Mouse (Mus musculus): ENCODE measurements around the gene Zfp512b.

Zfp512b gene

DNA sequence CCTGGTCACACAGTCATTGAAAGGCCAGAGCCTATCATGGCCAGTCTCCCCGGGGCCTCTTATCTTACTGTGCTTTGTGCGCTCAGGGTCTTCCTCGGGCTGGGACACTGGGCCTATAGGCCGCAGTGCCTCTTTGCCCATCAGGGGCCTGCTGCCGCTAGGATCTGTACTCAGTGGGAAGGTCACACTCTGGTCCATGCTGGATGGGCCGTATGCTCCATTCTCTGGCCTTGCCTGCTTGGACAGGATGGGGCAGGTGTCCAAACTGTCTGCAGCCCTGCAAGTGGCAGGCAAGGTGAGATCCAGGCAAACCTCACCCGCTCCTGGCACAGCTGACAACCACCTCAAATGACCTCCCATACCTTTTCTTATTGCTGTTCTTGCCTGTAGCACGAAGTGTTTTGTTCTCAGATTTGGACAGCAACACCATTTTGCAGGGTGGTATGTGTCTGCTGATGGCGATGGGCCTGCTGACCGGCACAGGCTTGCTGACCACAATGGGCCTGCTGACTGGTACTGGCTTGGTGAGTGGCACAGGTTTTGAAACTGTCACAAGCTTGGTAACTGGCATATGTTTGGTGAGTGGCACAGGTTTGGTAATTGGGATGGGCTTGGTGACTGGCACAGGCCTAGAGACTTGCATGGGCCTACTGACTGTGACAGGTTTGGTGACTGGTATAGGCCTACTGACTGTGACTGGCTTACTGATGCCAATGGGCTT lies 3.4 kb downstream of the Zfp512b start:
- no peak for DNase-seq

DNA sequence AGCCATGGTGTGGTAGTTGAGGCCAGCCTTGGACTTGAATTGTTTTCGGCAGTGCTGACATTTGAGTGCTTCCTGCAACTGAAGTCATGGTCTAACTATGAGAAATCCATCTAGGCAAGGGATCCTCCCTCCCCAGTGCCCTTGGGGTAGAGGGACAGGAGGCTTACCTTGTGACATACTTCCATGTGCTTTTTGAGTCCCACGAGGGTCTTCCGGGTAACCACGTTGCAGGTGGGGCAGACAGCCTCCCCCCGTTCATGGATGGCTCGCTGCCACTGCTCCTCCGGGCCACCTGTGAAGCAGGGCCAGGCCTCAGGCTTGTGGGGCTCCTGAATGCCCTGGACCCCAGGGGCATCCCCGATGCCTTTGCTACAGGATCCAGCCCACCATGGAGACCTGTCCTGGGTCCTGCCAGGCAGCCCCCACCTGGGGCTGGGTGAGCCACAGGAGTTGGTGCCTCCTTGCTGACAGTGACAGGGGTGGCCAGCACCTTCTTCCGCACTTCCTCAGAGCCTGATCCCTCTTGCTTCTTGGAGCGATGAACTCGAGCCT lies 4.3 kb downstream of the Zfp512b start:
- no peak for DNase-seq

DNA sequence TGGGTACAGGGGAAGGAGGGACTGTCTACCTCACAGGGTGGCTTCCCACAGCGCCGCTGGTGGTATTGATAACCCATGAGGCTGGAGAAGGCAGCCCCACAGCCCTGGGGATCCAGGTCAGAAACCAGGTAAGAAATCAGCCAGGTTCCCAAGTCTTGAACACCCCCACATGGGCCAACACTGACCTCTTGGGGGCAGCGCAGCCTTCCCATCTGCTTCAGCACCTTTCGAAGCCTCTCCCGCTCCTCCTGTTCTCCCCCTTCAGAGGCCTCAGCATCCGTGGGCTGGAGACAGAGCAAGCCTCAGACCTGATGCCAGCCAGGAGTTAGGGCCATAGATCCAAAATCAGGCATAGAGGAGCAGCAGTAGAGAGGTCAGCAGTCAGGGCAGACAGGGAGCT lies 4.8 kb downstream of the Zfp512b start:
- peak in 1 of 2 experiments; percentile 33 for DNase-seq

DNA sequence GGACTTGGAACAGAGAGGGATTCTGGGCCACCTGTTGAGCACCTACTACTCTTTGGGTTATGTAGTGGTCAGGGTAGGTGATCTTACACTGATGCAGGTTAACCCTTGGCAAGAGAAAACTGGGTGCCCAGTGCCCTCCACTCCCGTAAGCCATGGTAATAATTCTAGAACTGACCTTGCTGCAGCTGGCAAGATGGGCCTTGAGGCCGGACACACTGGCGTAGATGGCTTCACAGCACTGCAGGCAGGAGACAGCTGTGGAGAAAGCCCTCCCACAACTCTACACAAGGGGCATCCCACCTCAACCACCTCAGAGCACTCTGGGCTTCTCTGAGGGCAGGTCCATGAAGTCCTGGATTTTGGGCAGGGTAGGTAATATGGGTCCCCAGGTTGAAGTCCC lies 6.5 kb downstream of the Zfp512b start:
- DNase-seq: no peak

DNA sequence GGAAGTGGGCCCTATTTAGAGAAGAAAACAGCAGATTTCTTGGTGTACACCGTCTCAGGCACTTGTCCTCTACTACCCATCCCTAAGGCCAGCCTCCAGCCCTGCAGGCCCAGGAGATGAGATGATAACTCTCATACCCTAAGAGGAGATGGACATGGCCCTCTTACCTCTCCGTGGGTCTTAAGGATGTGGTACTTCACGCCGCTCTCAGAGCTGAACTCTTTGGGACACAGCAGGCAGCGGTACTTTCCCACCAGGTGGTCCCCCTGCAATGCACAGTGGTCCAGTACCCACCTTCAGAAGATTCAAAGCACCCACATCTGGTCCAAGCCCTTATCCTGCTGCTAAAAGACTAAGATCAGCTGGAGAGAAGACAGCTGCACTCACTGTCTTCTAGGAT lies 7.1 kb downstream of the Zfp512b start:
- no peak for DNase-seq

DNA sequence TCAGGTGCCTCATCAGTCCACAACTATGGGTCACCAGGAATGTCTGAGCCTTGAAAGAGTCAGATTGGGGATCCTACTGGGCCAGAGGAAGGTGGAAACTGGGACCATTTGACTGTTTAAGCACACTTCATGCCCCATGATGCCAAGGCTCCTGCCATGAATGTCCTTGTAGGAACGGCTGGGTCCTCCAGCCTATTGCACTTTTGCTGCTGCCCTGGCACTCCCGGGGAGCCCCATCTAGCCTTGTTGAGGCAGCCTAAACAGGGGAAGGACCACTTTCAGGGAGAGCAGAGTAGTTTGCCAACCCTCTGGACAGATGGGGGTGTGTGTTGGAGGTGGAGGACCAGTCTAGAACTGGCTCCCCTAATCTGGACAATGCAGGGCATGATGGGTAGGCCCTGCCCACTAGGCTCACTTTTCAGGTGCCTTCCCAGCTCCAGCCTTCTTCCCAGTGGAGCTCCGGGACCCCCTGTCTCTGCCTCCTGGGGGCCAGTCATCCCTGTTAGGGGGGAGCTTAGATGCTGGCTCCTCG lies 8.1 kb downstream of the Zfp512b start, which contains the start of gene Uckl1:
Uckl1 (minus strand) TSS at position 482 of the 532 bp plus-strand sequence.
- DNase-seq: no peak

DNA sequence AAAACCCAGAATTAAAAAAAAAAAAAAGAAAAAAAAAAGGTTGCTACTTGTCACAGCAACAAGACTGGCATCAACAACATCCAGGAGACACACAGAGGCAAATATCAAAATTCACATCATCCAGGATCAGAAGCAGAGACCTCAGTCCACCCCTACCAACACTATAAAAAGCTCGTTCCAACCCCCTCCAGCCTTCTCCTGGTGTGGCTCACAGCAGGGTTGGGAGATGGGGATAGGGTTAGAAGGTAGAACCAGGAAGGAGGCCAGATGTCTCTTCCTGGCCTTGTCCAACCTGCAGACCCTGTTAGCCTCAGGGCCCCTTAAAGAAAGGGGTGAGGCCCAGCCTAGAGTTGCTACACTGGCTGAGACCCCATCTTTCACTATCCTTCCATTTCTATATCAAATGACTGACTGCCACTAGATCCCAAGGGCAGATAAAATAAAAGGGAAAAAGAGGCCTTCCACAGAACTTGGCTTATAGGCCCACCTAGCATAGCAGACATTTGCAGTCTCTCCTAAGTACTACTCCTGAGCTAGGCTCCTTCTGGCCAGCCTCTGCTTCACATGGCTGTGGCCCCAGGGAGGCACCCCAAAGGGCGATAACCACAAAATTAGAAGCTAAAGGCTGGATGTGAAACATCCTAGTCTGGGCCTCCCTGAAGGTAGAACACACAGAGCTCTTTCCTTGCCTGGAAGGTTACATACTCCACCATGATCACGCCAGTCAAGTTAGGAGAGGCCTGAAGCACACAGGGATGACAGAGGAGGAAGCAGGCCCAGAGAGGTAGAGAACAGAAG lies 8.9 kb downstream of the Zfp512b start:
- no peak for DNase-seq

DNA sequence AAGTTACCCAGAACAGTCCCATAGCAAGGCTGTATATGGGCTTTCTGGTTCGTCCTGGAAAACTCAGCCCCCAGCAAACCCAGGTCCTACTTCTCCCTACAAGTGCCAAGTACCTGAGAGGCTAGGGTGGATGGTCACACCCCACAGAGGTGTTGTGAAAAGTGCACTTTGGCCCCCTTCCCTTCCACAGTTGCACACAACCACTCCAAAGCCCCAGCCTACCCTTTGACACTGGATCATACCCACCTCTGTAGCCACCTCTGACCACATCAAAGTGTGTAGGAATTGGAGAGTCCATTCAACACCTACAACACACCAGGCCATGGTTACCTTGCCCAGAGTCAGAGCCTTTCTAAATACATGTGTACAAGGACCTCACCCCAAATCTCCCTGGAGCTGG lies 9.7 kb downstream of the Zfp512b start:
- DNase-seq: peak in 1 of 2 experiments; percentile 19

DNA sequence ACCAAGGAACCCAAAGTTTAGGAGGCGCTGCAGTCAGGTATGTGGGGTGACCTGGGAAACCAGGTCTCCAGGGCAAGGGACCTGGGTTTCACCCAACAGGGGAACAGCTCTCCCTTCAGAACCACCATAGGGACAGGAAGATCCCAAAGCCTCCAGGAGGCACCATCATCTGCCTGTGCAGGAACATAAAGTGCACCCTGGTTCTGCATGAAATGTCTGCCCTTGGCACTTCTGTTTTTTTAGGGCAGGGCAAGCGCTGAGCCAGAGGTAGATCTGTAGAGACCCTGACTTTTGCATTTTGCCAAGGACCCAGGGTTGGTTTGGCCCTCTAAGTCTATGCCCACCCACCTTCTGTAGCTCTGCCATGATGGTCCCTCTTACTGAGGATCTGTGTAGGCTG lies 10.2 kb downstream of the Zfp512b start:
- DNase-seq: peak in 1 of 2 experiments; percentile 15

DNA sequence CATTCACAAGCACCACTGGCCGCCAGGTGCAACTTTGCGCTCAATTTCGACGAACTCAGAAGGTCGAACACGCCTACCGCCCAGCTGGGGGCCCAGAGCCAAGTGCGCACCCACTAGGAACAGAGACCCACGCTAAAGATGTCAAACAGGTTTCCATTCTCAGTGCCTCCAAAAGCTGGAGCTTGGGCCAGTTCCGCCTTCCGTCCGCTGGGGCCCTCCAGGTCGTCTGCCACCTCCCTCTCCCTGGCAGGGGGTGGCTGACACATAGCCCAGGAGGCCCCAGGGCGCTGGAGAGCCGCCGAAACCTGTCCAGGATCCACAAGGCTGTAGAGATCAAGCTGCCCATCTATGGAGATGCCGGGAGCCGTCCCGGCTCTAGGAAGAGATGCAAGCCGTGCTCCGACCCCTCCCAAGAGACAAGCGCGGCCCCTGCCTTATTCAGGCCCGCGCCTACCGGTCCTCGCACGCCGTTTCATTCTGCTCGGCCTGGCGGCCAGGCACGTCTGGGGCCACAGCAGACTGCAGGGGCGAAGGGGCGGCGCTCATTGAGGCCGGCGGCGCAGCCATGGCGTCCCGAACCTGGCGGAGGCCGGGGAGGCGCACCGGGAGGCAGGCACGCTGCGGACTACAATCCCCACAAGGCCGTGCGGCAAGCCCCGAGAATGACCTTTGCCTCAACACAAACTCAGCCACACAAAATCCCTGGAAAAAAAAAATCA lies 11.0 kb downstream of the Zfp512b start:
- peak; percentile 92 to 94 for DNase-seq

DNA sequence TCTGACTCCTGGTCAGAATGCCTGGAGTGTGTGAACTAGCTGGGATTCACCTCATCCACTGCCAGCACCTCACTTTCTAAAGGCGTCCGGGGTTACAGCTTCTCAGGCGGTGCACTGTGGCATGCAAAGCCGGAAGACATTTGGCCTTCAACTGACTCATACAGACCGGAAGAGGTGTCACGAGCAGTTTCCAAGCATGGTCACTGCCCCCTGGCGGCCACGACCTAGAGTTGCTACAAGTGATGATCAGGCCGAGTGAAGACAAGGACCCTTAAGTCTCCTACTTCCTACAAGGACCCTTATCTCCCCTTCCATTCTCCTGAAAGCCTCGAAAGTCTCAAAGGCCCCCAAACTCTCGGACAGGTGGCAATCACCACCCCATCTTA lies 11.6 kb downstream of the Zfp512b start:
- peak; percentile 89 for DNase-seq

DNA sequence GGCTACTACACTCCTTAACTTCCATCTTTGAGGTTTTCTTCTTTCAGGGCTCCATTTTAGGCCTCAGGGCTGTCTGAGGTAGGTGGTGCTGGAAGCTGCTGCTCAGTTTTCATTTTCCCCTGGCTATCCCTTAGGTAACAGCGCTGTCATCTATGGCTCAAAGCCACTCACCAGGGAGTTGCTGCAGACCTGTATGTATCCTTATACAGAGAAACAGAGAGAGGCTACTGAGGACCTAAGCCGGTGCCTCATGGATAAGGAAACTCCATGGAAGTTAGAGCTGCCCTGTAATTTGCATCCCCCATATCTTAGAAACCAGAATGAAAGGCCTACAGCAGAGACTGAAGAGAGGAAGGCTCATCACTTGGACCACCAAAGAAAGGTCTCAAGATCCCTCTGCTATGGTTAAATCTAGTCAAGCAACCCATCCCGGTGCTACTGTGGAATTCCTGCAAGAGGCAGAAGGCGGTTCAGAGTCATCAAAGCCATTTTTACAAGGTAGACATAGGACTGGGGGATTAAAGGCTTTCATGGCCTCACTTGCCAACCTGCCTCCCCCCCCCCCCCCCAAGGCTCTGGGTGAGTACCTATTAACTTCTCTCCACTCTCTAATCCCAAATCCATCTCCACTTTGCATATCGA lies 12.4 kb downstream of the Zfp512b start:
- no peak for DNase-seq

DNA sequence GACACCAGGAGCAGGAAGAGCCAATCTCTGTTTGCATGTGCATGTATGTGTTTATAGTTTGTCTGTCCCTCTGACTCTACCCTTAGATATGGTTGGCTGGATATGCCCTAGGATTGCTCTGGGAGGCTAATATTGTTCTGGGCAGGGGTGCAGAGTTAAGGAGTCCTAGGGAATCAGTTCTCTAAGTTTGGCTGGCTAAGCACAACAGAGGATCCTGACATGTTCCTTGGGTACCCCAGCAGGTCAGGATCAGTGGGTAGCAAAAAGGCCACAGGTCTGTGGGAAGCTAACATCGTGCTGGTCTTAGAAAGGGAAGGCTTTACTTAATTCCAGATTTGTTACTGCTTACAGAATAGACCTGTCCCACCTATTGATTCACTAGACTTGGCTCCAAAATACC lies 12.9 kb downstream of the Zfp512b start:
- peak in 1 of 2 experiments; percentile 0 for DNase-seq

DNA sequence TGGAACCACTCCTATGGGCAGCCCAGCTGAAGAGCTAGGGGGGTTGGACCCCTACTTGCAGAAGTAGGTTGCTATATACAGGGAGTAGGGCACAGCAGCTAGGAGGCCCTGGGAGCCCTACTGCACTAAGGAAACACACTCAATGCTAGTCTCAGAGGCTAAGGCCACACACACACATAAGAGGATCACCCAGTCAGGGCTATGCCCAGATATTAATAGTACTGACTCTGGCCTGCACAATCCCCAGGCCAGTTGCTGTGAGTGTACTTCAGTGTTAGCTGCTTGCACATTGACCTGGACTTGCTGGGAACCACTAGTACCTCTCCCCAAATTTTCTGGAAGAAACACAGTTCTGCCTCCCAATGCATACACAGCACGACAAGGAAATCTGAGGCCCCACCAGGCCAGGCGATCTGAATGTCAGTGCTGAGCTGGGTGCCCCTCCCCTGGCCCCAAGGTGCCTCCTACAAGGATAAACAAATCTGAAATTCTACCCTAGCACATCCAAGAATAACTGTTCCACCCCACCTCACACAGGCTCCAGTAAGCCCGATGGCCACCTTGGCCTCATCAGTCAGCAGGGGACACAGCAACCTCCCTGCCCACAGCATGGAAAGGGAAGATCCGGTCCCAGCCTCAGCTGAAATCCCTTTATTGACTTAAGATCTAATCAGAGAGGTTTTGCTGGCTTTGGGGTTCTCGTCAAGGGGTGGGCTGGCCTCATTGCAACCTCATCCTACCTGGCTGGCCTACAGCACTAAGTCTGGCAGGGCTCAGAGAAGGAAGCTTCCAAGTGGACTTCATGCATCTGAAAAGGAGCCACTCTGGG lies 13.6 kb downstream of the Zfp512b start:
- DNase-seq: no peak

DNA sequence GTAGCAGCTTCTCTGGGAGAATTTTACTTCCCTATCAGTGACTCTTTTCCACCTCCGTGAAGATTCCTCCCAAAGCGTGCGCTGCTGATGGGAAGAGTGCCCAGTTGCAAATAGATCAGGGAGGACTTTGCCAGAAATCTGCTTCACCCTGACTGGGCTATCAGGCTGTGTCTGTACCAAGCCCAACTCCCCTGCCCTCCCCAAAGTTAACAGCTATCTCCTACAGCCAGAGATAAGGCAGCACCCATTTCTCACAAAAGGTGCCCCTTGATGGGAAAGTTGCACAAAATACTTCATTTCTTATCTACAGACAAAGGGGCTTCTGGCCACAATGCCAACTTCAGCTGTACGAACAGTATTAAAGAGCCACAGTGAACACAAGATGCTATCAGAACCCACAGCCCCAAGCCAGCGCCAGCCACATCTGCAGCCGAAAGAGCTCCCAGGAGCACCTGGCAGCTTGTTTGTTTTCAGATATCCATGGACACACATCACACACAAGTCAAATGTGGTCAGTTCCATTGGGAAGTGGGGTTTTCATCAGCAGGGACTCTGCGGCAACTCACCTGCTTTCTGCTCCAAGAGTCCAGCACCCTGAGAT lies 14.5 kb downstream of the Zfp512b start:
- DNase-seq: no peak

DNA sequence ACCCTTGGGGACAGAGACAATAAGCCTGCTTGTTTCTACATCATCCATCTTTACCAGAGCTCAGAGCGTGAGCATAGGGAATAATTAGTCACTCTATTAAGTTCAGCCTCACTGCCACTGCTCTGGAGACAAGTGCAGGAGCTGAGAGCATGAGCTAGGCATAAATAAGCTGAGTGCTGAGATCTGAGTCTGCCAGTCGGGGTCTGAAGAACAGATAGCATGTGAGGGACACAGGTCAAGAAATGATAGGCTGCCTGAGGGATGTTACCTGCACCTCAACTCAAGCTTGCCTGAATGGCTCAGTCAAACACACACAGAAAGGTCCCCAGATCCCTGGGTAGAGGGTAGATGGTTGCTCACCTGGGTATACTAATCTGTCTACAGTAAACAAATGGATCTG lies 15.5 kb downstream of the Zfp512b start:
- no peak for DNase-seq

DNA sequence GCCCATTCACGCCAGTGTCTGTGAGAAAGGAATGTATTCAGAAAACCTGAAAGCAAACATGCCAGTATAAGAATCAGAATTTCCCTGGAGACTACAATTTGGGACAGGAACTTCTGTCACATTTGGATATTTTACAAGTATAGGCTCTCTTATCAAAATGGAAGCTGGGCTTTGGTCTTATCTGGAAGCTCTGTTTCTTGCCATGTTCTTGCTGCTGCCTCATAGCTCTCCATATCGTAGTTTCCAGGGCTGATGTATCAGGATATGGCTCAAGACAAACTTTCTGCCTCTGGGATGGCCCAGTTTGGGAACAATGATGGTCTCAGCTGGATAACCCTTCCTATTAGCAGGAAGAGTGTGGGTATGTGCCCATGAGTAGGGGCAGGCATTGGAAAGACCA lies 16.0 kb downstream of the Zfp512b start:
- DNase-seq: no peak

DNA sequence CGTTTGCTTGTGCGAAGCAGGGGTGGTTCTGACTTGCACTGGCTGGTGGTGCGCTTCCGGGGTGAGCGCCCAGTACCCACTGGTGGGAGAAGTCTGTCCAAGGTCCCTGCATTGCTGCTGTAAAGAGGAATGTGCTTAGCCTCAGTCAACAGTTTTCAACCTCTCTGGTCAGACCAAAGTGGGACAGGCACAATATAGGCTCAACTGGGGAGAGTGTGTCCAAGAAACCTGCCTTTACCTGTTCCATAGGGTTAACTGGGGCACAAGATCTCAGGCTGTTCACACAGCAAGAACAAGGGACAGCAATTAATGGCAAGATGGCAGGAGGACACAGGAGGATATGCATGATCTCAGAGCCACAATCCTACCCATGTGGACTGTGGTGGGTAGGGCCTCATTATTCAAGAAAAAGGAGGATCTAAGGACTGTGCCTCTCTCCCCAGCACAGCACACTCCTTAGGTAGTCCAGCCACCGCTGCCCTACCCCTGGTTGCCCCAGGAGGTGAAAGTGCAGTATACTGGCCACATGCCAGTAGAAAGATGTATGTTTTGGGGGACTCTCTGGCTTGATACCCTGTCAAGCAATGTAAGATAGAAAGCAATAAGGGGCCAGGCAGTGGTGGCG lies 17.6 kb downstream of the Zfp512b start:
- DNase-seq: no peak

DNA sequence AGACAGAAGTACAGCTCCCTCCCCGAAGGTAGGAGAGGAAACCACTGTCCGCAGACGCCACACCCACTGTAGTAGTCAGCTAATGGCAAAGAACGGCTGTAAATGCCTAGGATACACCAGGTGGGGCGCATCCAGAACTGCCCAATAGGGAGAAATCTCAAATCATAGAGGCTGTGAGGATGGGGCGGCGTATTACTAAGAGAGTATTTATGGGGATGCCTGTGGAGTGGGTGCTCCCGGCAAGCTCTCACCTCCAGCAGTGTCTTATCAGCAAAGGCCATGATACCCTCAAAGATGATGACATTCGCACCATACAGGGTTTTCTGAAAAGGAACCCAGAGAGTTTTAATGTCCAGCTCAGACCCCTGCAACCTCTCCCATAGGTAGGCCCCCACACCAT lies 18.6 kb downstream of the Zfp512b start:
- no peak for DNase-seq
